Mouse (Mus musculus) kidney, adult 9 months (tissue): ENCODE results near the gene Prr32.

ENCODE experiments used
- DNase-seq: peaks from one replicate; pipeline ENCODE4 v3.0.0; 2022

The Prr32 gene

GRCm38 (mm10) chrX:45090604-45091003 lies at the start of gene Prr32:
TSS of gene Prr32 (plus strand) at chrX:45090904.
- no peak for DNase-seq
